Mouse (Mus musculus) heart, adult 2 months (tissue): Measurements from ENCODE around the gene Rab11fip4.

Source experiments
- CTCF ChIP-seq: fragments of 200-600 bp; IDR thresholded peaks from 2 replicates; pipeline ENCODE4 v1.8.1; 2022; ENCODE audit warnings: antibody characterized with exemption, mild to moderate bottlenecking, moderate library complexity
- EP300 ChIP-seq: fragments of 200-500 bp; IDR thresholded peaks from 2 replicates; pipeline ENCODE4 v1.6.1; 2011; ENCODE audit warnings: low read depth, low read length, control low read depth; ENCODE audit not compliant: insufficient read depth

GRCm38 (mm10) chr11:79696390-79697307 is 105.6 kb downstream of the Rab11fip4 start:
- TF ChIP-seq CTCF (no peak), EP300 (no peak)
